Mouse (Mus musculus) liver, postnatal 0 days (tissue): ENCODE measurements around the gene Ube2d1.

Source experiments
- CTCF ChIP-seq: sonication (generic); IDR thresholded peaks from 2 replicates; pipeline ENCODE4 v1.5.1; 2016; ENCODE audit warnings: antibody characterized with exemption, low read depth
- EP300 ChIP-seq: IDR thresholded peaks from 2 replicates; pipeline ENCODE4 v1.6.1; 2016; ENCODE audit warnings: antibody characterized with exemption, low read depth, mild to moderate bottlenecking

DNA sequence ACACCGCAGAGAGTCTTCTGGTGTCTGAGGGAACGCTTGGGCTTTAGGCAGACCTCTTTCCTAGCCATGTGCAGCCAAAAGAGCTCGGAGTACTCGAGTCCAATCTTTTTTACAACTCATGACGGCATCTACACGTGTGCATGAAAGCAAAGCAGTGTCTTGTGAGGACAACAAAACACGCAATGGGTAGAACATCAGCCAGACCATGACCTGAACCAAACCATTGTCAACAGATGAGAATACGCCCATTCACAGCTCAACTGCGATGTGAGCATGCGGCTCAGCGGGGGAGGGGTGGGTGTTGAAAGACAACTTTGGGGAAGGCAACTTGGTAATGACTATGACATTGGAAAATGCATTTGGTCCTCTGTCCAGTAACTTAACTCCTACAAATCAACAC is 17.6 kb downstream of the Ube2d1 start:
- TF ChIP-seq CTCF: no peak
- no peak for TF ChIP-seq EP300
